Mouse (Mus musculus): ENCODE data around the gene Dgcr6.
A peak's percentile ranks its signal among the peaks of the same experiment; 100 is the strongest.

The Dgcr6 gene

DNA sequence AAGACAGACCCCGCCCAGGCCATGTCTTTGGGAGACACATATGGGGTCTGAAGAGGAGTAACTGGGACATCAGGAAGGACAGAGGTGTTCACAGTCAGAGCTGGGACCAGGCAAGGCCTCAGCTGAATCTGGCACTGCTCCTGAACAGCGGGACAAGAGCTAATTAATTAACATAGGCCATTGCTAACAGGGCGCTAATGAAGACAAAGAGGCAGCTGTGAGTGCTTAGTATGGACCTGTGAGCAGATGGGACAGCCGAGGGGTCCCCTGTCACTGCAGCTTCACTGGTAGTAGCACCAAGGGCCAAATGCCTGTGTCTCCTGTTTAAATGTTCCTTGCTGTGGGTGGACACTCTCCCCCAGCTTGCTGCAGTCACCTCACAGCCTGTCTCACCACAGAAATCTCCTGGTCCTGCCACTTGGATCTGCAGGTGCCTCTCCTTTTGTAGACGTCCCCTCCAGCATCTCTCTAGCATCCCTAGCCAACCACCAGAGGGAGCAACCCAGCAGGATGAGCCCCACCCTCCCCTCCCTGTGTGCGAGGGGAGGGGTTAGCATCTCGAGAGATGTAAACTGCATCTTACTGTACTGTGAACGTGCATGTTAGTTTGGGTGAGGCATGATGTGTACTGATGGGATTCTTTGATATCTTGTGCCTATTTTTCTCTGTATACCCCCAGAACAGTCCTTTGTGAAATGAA lies 66.5 kb downstream of the Dgcr6 start:
- peak; percentile 61 for DNase-seq (ENCODE audit: low spot score)
